Mouse (Mus musculus) urinary bladder, adult 2 months (tissue): ENCODE measurements around the gene Eed. TPM values are rescaled to one million over a fixed set of nuclear protein-coding genes. Genes with fewer than 3 reads are reported as not detected.

Source experiments
- DNase-seq: peaks from one replicate; pipeline ENCODE4 v3.0.0; 2022; ENCODE audit warnings: low spot score
- polyA plus RNA-seq: library from polyadenylated mRNA; depleted of rRNA; stranded (reverse); fragments of >200 nt; gene quantifications from 2 replicates; pipeline ENCODE4 v1.2.3, GENCODE M21; 2012; rRNA removed

Gene Eed
- polyA plus RNA-seq, 1 experiment, result 44.6 TPM

GRCm38 (mm10) chr7:89908899-89909621 lies 71.7 kb downstream of the Eed start:
- no peak for DNase-seq

- DNase-seq, result no peak
Observed at GRCm38 (mm10) chr7:89908421-89908820, 72.4 kb downstream of the Eed start.

GRCm38 (mm10) chr7:89907950-89908349 lies 72.8 kb downstream of the Eed start:
- DNase-seq, result no peak

Other genes starting within 250 kb of the Eed start
- 0.04 and 0.12 TPM in 2 replicates for gene Ccdc81, start 77.4 kb downstream of the Eed start, polyA plus RNA-seq
- gene Hikeshi, start 39.8 kb downstream of the Eed start, polyA plus RNA-seq, result 65.4 and 65.9 TPM in 2 replicates
- gene Picalm, start 149.2 kb upstream of the Eed start, polyA plus RNA-seq, result 148 and 156 TPM in 2 replicates